Mouse (Mus musculus) splenic B cell, adult 2 months (primary cell): ENCODE data around the gene Gm20388.

Experiments
- DNase-seq: peaks from one replicate; pipeline ENCODE4 v3.0.0-alpha.2; 2011; ENCODE audit warnings: low read depth, low spot score
- H3K27me3 ChIP-seq: 2 replicates; pipeline ENCODE4 v1.6.1; 2012; ENCODE audit warnings: mild to moderate bottlenecking, low read length, moderate library complexity, mixed read lengths; ENCODE audit not compliant: control insufficient read depth, poor library complexity, insufficient read depth, severe bottlenecking
- H3K36me3 ChIP-seq: 2 replicates; pipeline ENCODE4 v1.6.1; 2012; ENCODE audit warnings: mild to moderate bottlenecking, low read length, moderate library complexity, mixed read lengths; ENCODE audit not compliant: control insufficient read depth, poor library complexity, insufficient read depth, severe bottlenecking

The Gm20388 gene

GRCm38 (mm10) chr8:123758935-123759334 lies 3848.3 kb downstream of the Gm20388 start:
- Histone ChIP-seq H3K27me3 (no peaks in the 10 kb centered on the region), H3K36me3 (no peaks in the 10 kb centered on the region)
- DNase-seq = no peak

- no peak for DNase-seq
- no peaks in the 10 kb centered on the region for H3K36me3 ChIP-seq
- no peaks in the 10 kb centered on the region for H3K27me3 ChIP-seq
Observed at GRCm38 (mm10) chr8:123759933-123760332, 3849.3 kb downstream of the Gm20388 start.

DNA sequence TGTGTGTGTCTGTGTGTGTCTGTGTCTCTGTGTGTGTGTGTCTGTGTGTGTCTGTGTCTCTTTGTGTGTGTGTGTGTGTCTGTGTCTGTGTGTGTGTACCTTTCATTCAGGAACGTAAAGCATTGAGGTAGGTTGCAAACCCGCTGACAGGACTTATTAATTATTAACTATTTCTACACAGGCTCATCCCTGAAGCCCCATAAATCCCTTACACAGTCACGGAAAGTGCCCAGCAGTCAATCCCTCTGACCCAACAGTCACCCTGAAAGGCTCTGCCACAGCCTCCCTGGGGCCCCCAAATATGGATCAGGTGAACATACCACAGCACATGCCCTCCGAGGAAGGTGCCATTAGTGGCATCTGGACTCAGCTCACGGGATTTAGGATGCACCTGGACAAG lies 3849.9 kb downstream of the Gm20388 start:
- no peak for DNase-seq
- H3K36me3 ChIP-seq = no peaks in the 10 kb centered on the region
- H3K27me3 ChIP-seq = no peaks in the 10 kb centered on the region

DNA sequence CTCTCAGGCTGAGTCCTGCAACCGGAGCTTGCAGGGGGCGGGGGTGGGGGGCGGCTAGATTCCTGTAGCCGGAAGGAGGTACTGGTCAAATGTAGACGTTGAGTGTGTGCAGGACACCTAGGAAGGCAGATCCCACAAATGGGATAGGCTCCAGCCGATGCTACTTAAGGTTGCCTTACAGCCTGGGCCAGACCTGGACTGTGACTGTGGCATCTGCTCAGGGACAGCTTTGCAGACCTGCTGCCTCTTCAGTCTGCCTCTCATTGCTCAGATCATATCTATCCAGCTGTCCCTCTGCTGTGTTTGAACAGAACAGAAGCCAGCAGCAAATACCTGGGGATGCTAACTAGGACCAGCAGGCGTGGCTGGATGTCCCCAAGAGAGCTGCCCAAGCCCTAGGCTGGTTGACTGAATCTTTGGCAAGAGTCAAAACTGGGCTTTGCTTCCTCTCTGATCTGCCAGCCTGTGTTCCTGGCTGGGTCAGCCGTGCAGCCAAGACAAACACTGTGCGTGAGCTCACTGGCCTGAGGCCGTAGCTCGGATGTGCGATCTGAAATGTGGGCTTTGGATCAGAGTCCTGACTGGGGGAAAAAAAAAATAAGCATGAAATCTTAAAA lies 3850.7 kb downstream of the Gm20388 start:
- no peak for DNase-seq
- Histone ChIP-seq H3K36me3 (no peaks in the 10 kb centered on the region), H3K27me3 (no peaks in the 10 kb centered on the region)

DNA sequence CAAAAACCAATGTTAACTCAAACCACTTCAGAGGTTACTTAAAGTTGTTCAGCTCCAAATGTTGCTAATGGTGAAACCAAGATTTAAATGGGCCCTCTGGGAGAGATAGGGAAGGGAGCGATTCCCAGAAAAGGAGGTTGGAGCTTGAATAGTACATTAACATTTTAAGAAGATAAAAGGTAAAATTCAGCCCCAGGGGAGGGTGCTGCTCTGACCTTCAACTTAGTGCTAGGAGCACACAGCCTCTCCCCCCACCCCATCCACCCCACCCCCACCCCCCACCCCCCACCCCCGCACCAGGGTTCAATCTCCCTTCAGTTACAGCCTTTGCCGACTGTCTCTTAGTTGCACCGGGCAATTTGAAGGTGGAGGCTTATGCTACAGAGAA lies 3851.2 kb downstream of the Gm20388 start:
- Histone ChIP-seq H3K36me3 (no peaks in the 10 kb centered on the region), H3K27me3 (no peaks in the 10 kb centered on the region)
- no peak for DNase-seq

GRCm38 (mm10) chr8:123763355-123763754 lies 3852.7 kb downstream of the Gm20388 start:
- H3K27me3 ChIP-seq = no peaks in the 10 kb centered on the region
- no peaks in the 10 kb centered on the region for H3K36me3 ChIP-seq
- DNase-seq = no peak

- Histone ChIP-seq H3K36me3 (no peaks in the 10 kb centered on the region), H3K27me3 (no peaks in the 10 kb centered on the region)
- DNase-seq = no peak
Observed at GRCm38 (mm10) chr8:123764671-123765070, 3854.0 kb downstream of the Gm20388 start.

DNA sequence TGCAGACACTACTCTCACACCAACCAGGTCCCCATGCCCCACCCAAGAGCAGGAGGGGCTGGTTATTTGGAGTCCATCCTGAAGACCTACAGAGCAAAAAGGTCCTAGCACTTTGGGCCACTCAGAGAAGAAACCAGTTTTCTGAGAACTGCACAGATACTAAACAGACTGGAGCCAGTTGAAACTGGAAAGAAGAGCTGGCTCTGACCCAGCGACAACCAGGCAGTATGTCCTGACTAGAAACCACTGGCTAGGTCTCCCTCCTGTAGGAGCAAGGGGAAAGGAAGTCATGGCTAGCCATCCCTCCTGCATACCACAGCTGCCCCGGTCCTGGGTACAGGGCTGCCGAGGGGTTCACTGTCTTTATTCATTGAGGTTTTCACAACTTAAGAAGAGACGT lies 3855.9 kb downstream of the Gm20388 start:
- no peaks in the 10 kb centered on the region for H3K36me3 ChIP-seq
- no peaks in the 10 kb centered on the region for H3K27me3 ChIP-seq
- no peak for DNase-seq

DNA sequence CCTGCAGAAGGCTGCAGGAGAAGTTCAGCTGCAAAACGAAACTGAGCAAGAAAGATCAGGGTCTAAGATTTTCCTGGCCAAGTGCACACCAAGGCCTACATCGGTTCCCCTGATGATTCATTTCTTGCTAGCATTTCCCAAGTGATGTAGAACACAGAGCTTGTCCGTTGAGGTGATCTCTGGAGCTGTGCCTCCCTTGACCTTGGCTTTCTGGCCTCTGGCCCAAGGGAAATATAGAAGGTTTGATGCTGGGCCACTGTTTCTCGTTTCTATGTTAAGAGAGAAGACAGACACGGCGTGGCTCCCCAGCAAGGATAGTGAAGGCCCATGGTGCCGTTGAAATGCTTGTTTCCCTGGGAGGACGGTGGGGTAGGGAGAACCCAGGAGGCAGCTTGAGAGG lies 3857.2 kb downstream of the Gm20388 start:
- DNase-seq = no peak
- Histone ChIP-seq H3K36me3 (no peaks in the 10 kb centered on the region), H3K27me3 (no peaks in the 10 kb centered on the region)

DNA sequence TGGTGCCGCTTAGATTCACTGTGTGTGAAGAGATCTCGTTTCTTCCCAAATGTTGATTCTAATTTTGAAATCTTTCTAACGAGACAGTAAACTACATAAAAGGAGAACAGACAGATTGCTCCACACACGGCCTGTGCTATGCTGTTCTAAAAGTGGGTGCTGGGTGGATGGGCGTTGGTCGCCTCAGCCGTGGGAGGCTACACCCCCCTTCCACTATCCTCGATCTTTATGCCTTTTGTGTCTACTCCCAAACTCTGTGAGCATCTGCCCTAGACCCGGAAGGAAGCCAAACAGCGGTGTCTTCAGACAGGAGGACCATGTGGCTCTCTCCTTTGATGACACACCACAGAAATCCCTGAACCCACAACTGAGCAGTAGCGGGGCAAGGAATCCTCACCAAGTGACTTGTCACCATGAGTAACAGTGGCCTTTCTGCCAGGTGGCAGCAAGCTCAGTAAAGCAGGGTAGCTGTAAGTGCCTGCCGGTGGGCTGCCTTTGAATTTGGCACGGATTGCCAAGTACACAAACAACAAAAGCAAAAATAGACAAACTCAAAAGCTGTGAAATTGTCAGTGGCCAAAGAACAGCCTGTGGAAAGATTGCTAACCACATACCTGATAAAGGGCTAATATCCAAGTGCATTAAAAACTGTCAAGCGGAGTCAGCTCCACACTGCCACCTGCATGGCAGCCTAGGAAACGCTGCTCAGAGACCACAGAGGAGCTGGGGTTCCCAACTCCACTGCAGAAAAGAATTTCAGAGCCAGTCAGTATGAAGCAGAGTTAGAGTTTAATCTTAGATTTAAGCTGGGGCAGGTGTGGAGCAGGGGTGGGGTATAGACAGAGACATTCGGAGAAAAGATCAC lies 3858.1 kb downstream of the Gm20388 start:
- peak; percentile 9 for DNase-seq
- Histone ChIP-seq H3K27me3 (no peaks in the 10 kb centered on the region), H3K36me3 (no peaks in the 10 kb centered on the region)

DNA sequence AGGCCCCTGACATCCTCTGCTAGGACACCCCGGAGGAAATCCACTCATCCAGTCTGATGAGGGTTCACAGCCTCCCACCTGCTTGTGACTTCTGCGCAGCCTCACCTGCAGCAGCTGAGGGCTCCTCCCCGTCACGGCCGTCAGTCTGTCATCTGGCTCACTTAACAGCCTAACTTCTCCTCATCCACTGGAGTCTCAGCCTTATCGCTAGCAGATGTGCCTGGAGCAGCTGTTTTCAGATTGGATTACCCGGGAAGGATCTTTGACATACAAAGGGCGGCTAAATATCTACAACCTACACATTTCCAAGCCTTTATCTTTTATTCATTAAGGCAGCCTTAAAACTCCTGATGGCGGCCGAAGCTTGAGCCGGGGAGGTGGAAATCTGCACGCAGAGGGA lies 3862.8 kb downstream of the Gm20388 start:
- Histone ChIP-seq H3K27me3 (no peaks in the 10 kb centered on the region), H3K36me3 (no peaks in the 10 kb centered on the region)
- no peak for DNase-seq

- no peaks in the 10 kb centered on the region for H3K27me3 ChIP-seq
- no peak for DNase-seq
Observed at GRCm38 (mm10) chr8:123774491-123774890, 3863.8 kb downstream of the Gm20388 start.

GRCm38 (mm10) chr8:123777319-123777718 lies 3866.7 kb downstream of the Gm20388 start:
- DNase-seq = no peak
- Histone ChIP-seq H3K27me3 (no peaks in the 10 kb centered on the region), H3K36me3 (no peaks in the 10 kb centered on the region)

More at GRCm38 (mm10) chr8:123774491-123774890, 3863.8 kb downstream of the Gm20388 start:
- H3K36me3 ChIP-seq = no peaks in the 10 kb centered on the region

DNA sequence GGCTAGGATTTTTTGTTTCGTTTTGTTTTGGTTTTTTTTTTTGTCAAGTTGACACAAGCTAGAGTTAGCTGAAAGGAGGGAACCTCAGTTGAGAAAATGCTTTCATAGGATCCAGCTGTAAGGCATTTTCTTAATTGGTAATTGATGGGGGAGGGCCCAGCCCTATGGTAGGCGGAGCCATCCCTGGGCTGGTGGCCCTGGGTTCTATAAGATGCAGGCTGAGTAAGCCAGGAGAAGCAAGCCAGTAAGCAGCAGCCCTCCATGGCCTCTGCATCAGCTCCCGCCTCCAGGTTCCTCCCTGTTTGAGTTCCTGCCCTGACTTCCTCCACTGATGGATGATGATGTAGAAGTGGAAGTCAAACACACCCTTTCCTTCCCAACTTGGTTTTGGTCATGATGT lies 3869.8 kb downstream of the Gm20388 start:
- Histone ChIP-seq H3K27me3 (no peaks in the 10 kb centered on the region), H3K36me3 (no peaks in the 10 kb centered on the region)
- DNase-seq = no peak

GRCm38 (mm10) chr8:123781256-123781655 lies 3870.6 kb downstream of the Gm20388 start:
- Histone ChIP-seq H3K36me3 (no peaks in the 10 kb centered on the region), H3K27me3 (no peaks in the 10 kb centered on the region)
- DNase-seq = no peak
